Mouse (Mus musculus): ENCODE results near the gene Fjx1.

Gene Fjx1

GRCm38 (mm10) chr2:102416149-102416743 is 36.1 kb downstream of the Fjx1 start:
- DNase-seq: no peak

- no peak for DNase-seq
Measured at GRCm38 (mm10) chr2:102412738-102413137, 39.6 kb downstream of the Fjx1 start.

- no peak for DNase-seq
Measured at GRCm38 (mm10) chr2:102410615-102411014, 41.7 kb downstream of the Fjx1 start.

GRCm38 (mm10) chr2:102409741-102410140 is 42.6 kb downstream of the Fjx1 start:
- DNase-seq: no peak

GRCm38 (mm10) chr2:102407363-102408184 is 44.7 kb downstream of the Fjx1 start, which contains the start of gene Trim44:
Trim44 (minus strand) TSS chr2:102407828.
- DNase-seq: peak; percentile 4

GRCm38 (mm10) chr2:102406324-102407304 is 45.7 kb downstream of the Fjx1 start:
- no peak for DNase-seq

GRCm38 (mm10) chr2:102403982-102404381 is 48.3 kb downstream of the Fjx1 start:
- no peak for DNase-seq

- no peak for DNase-seq
Measured at GRCm38 (mm10) chr2:102403306-102403705, 49.0 kb downstream of the Fjx1 start.

GRCm38 (mm10) chr2:102401352-102401692 is 51.0 kb downstream of the Fjx1 start:
- DNase-seq: no peak

GRCm38 (mm10) chr2:102400605-102401351 is 51.5 kb downstream of the Fjx1 start:
- peak; percentile 88 for DNase-seq

- no peak for DNase-seq
Measured at GRCm38 (mm10) chr2:102399864-102400604, 52.3 kb downstream of the Fjx1 start.

Data from liver (tissue).